Mouse (Mus musculus) monocyte, adult 59 days (primary cell): Measurements from ENCODE around the gene L3hypdh. TPM values are rescaled to one million over a fixed set of nuclear protein-coding genes. Genes with fewer than 3 reads are reported as not detected.

ENCODE experiments used
- total RNA-seq, 2 experiments: library from RNA; stranded (reverse); gene quantifications; one replicate each; pipeline ENCODE4 v1.2.4; 2023

L3hypdh gene
- total RNA-seq, result not detected

DNA sequence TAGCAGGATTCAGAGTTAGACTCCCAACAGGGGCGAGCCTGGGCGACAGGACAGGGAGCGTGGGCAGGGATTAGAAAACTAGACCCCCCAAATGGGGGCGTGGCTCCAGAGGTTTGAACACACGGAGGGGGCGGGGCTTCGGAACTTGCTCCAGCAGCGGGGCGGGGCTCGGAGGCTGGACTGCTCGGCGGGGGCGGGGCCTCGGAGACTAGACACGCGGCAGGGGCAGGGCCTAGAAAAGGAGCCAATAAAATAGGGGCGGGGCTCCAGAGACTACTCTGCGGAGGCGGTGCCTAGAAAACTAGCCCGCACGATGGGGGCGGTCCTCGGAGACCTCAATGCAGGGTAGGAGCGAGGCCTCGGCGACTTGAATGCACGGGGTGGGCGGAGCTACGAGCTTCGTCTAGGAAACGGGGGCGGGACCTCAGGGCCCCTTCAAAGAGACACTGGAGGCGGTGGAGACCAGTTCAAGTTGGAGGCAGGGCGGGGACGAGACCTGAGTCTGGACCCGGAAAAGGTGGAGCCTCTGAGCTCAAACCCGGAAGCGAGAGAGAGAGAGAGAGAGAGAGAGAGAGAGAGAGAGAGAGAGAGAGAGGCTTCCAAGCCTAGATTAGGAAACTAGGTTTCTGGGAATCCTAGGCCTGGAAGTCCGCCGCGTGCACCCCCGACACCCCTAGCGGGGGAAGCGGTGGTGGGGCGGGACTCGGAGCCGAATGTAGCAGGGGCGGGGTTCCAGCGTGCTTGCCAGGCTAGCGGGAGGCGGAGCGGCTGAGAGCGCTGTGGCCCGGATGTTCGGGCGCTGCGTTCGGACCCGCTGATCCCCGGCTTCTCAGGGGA, at the start of gene L3hypdh, which contains the start of gene Jkamp:
Gene L3hypdh, minus strand, starts transcription at position 111 of the 837 bp plus-strand sequence.
Gene Jkamp, plus strand, starts transcription at position 261 of the 837 bp plus-strand sequence.

GRCm38 (mm10) chr12:72070327-72071269, 14.6 kb downstream of the L3hypdh start, which contains the start of gene Gpr135:
Gpr135 (minus strand) TSS chr12:72071125.

Other genes starting within 250 kb of the L3hypdh start
- gene Gpr135, start 14.3 kb downstream of the L3hypdh start, total RNA-seq, result under 1 TPM; 0.16 to 0.43 TPM
- gene Jkamp, start 150 bp upstream of the L3hypdh start, total RNA-seq, result 10 to 100 TPM; 17.4 to 18.3 TPM
- not detected for gene Ccdc175, start 99.6 kb upstream of the L3hypdh start, total RNA-seq